Mouse (Mus musculus): ENCODE results near the gene Ckap4.
"Not testable (repeated sequence)": the region's sequence is repeated elsewhere in the genome, so short reads cannot be mapped to it uniquely, and the experiment has no call there.

The Ckap4 gene

GRCm38 (mm10) chr10:84498867-84499266, 35.0 kb downstream of the Ckap4 start:
- peak; percentile 34 for DNase-seq (ENCODE audit: low spot score)

GRCm38 (mm10) chr10:84496805-84497204, 37.1 kb downstream of the Ckap4 start:
- DNase-seq (ENCODE audit: low spot score), result no peak

GRCm38 (mm10) chr10:84494432-84494831, 39.4 kb downstream of the Ckap4 start:
- DNase-seq (ENCODE audit: low spot score), result no peak

- no peak for DNase-seq (ENCODE audit: low spot score)
Observed at GRCm38 (mm10) chr10:84490115-84490514, 43.7 kb downstream of the Ckap4 start.

- DNase-seq (ENCODE audit: low spot score), result peak; percentile 17
Observed at GRCm38 (mm10) chr10:84488315-84488714, 45.5 kb downstream of the Ckap4 start.

- no peak for DNase-seq (ENCODE audit: low spot score)
Observed at GRCm38 (mm10) chr10:84484661-84485060, 49.2 kb downstream of the Ckap4 start.

GRCm38 (mm10) chr10:84483553-84483952, 50.3 kb downstream of the Ckap4 start:
- no peak for DNase-seq (ENCODE audit: low spot score)

- no peak for DNase-seq (ENCODE audit: low spot score)
Observed at GRCm38 (mm10) chr10:84483069-84483468, 50.8 kb downstream of the Ckap4 start.

- not testable (repeated sequence) for DNase-seq (ENCODE audit: low spot score)
Observed at GRCm38 (mm10) chr10:84482418-84482817, 51.4 kb downstream of the Ckap4 start.

GRCm38 (mm10) chr10:84481327-84481671, 52.6 kb downstream of the Ckap4 start:
- DNase-seq (ENCODE audit: low spot score), result no peak

- peak; percentile 37 for DNase-seq (ENCODE audit: low spot score)
Observed at GRCm38 (mm10) chr10:84480667-84481326, 53.1 kb downstream of the Ckap4 start.

GRCm38 (mm10) chr10:84480146-84480545, 53.7 kb downstream of the Ckap4 start:
- DNase-seq (ENCODE audit: low spot score), result no peak

- no peak for DNase-seq (ENCODE audit: low spot score)
Observed at GRCm38 (mm10) chr10:84477613-84478076, 56.2 kb downstream of the Ckap4 start.

GRCm38 (mm10) chr10:84477045-84477612, 56.7 kb downstream of the Ckap4 start:
- DNase-seq (ENCODE audit: low spot score), result no peak

All from MN1 (cell line).